Mouse (Mus musculus) regulatory T cell (primary cell): Measurements from ENCODE around the gene Dgkz.

ENCODE experiments used
- in situ Hi-C: fragments of 300-600 bp; cut with MboI, MseI; formaldehyde crosslinking; loops from one replicate; pipeline ENCODE4 v1.15.1; 2025; ENCODE audit warnings: high pct_unique_total_duplicates

Dgkz gene

DNA sequence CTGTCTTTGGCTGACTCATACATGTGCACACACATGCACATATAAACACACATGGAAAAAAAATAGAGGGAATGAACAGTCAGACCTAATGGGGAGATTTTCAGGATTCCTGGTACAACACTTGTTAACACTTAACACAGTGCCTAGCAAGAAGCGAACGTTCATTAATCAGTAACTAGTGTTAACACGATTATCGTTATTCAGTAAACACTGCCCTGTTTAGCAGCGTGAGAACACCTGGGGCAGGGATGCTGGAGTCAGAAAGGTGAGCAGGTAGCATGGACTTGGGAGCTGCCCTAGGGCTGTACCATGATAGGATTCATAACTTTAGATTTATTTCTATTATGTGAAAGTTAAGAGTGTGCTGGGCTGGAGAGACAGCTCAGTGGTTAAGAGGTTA, 20.3 kb upstream of the Dgkz start:
- in situ Hi-C loops = loop anchor here (5.0 to 10.0 kb wide), 2 partner anchors 166 to 1199 kb away; no protein-coding TSS in a partner anchor

- in situ Hi-C loops = loop anchor here (10.0 kb wide), 1 partner anchor 1201 kb away; no protein-coding TSS in a partner anchor
These were observed 17.7 kb upstream of the Dgkz start for GRCm38 (mm10) chr2:91993409-91993808.

GRCm38 (mm10) chr2:91989750-91990149, 14.1 kb upstream of the Dgkz start:
- in situ Hi-C loops = loop anchor here (5.0 to 10.0 kb wide), 2 partner anchors 58 to 1205 kb away; no protein-coding TSS in a partner anchor

GRCm38 (mm10) chr2:91987542-91987941, 11.9 kb upstream of the Dgkz start:
- in situ Hi-C loops = loop anchor here (5.0 kb wide), 1 partner anchor 60 kb away; no protein-coding TSS in a partner anchor

DNA sequence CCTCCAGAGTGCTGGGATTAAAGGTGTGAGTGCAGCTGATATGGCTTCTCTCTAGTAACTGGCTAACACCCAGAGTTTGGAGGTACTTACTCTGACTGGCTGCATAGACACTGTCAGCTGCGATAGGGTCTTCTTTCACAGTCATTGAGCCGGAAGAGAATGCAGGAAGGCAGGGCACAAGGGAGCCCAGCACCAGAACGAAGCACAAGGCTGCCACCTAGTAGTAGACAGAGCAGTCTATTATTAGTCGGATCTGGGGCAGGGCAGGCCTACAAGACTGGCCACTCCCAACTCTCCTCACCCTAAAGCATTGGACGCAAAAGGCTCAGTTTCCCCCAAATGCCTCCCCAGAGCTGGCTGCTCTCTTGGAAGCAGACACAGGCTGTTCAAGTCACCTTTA, 10.4 kb upstream of the Dgkz start:
- in situ Hi-C loops = loop anchor here (5.0 kb wide), 1 partner anchor 61 kb away; no protein-coding TSS in a partner anchor

- in situ Hi-C loops = loop anchor here (5.0 kb wide), 1 partner anchor 62 kb away; no protein-coding TSS in a partner anchor
These were observed 9.4 kb upstream of the Dgkz start for GRCm38 (mm10) chr2:91984906-91985525.

- in situ Hi-C loops = no loop called here
These were observed 8.8 kb upstream of the Dgkz start for GRCm38 (mm10) chr2:91984439-91984838.

GRCm38 (mm10) chr2:91980830-91981229, 5.2 kb upstream of the Dgkz start:
- in situ Hi-C loops = no loop called here

DNA sequence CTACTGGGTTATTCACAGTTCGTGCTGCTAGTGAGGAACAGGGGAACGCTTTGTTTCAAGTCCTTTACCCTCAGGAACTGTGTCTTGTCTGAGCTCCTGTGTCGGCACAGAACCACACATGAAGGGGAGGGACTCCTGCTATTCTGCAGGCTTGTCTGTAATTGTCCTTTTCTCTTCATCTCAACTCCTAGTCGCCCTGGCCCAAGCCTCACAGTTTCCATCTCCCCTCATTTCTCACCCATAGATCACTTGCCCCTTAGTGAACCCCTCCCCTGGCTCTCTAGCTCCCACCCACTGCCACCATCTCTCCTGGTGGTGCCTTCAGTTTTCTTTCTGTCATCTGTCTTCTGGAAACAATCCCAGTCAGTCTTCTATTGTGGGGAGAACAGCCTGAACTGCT, 4.6 kb upstream of the Dgkz start:
- in situ Hi-C loops = no loop called here

DNA sequence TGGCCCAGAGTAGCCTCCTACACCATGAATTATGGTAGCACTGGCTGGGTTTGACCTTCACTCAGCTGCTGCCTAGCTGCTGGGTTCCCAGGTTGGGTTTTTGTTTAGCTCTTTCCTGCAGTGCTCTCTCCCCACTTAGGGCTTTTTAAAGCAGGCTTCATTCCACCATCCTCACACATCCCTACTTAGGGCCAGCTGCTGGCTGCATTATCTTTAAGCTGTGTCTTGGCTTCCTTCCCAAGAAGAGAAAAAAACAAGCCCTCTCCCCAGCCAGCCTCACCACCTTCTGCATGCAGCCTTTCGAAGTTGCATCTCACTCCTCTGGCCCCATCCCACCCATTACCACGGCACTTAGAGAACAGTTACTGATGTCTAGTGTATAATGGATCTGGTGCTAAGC, 2.9 kb upstream of the Dgkz start:
- in situ Hi-C loops = no loop called here

DNA sequence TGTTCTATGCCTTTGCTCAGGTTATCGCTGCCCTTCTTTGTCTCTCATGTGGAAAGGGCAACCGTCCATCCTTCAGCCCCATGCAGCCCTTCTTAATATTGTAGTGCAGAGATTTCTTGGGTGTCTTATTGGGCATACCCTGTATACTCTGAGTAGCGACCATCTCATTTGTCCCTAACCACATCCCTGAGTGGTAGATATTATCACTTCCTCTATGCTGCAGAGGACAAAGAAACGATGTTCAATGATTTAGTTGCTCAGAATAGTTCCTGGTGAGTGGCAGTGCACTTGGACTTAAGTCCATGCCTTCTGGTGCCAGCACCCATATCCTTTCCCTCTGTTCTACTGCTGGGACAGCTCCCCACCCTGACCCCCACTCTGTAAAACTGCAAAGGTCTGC, 2.3 kb upstream of the Dgkz start:
- in situ Hi-C loops = no loop called here

DNA sequence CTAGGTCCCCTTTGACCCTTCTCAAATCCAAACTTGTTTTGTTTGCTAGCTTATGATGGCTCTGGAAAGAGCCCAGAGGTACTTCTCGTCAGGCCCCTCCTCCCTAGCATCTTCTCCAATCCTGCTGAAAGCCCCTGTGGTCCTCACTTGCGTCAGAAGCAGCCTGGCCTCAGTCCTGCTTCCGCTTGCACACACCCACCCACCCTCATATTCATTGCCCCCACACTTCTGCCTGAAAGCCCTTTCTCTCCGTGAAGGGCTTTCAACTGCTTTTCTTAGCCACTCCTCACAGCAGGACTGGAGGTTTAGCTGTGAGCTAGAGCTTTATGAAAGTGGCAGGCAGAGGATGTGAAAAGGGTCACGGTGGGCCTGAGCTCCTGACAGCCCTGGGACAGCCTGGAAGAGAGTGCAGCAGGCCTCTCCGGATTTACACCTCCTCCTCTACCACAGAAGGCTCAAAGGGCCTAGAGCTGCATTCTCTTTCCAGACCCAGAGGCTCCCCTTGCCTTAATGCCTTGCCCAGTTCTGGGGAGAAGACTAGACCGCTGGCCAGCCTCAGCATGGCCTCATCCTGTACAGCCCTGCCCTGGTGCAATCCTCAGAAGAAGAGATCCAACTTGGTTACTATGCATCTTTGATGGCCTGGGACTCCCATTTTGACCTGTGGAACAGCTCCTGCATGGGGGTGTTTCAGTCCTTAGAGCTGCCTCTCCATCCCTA, 2.1 kb downstream of the Dgkz start:
- in situ Hi-C loops = loop anchor here (25.0 kb wide), 1 partner anchor 1036 kb away; the partner anchor contains the start of gene Celf1

GRCm38 (mm10) chr2:91972121-91972566, 3.5 kb downstream of the Dgkz start:
- in situ Hi-C loops = loop anchor here (25.0 kb wide), 1 partner anchor 1035 kb away; the partner anchor contains the start of gene Celf1

GRCm38 (mm10) chr2:91971231-91972097, 4.2 kb downstream of the Dgkz start:
- in situ Hi-C loops = loop anchor here (25.0 kb wide), 1 partner anchor 1034 kb away; the partner anchor contains the start of gene Celf1

DNA sequence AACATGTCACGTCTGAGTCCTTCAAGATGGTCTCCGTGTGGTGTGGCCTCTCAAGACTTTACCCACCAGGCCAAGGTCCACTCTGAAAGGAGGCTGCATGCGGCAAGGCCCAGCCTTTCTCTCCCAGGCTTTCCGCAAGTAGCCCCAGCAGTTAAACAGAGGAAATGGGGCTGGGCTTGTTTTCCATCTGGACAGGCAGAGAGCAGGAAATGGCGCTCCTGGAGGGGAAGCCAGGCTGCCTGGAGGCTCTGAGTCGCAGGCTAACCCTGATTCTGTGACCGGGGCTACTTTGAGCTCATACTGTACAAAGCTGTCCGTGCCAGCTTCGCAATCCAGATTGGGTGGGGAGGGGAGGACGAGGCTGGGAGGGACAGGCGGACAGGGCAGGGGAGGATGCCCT, 7.7 kb downstream of the Dgkz start:
- in situ Hi-C loops = loop anchor here (25.0 kb wide), 1 partner anchor 1031 kb away; the partner anchor contains the start of gene Celf1

DNA sequence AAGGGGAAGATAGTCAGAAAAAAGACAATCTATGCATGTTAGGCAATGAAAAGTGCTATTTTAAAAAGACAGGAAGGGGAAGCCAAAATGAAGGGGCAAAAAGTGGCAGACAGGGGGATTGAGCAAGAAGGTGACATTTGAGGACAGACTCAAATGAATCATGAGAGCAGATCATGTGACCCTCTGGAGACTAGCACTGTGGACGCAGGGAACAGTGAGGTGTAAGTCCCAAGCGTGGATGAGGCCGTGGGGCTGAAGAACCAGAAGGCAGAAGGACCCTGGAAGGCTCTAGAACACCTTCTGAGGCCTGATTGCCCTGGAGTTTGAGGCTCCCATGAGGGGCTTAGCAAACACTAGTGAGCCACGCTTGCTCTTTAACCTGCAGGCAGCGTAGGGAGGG, 9.3 kb downstream of the Dgkz start:
- in situ Hi-C loops = loop anchor here (25.0 kb wide), 1 partner anchor 1029 kb away; the partner anchor contains the start of gene Celf1

DNA sequence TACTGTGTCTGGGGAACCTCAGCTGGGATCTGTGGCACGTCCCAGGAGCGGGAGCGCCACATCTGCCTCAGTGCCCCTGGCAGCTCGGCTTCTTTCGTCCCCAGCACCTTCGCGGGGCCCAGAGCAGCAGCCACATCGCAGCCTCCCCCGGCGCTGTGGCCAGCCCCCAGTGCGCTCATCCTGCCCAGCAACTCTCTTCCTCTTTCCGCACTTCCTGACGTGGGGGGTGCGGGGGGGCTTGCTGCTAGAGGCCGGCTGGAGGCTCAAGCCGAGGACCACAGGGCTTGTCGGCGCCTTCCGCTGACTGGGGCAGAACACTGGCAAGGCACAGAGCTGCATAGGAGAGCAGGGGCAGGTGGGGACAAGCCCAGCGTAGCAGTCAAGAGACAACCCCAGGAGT, 10.2 kb downstream of the Dgkz start:
- in situ Hi-C loops = loop anchor here (25.0 kb wide), 1 partner anchor 1028 kb away; the partner anchor contains the start of gene Celf1

- in situ Hi-C loops = loop anchor here (25.0 kb wide), 1 partner anchor 1027 kb away; the partner anchor contains the start of gene Celf1
These were observed 11.0 kb downstream of the Dgkz start for GRCm38 (mm10) chr2:91964610-91965204.

DNA sequence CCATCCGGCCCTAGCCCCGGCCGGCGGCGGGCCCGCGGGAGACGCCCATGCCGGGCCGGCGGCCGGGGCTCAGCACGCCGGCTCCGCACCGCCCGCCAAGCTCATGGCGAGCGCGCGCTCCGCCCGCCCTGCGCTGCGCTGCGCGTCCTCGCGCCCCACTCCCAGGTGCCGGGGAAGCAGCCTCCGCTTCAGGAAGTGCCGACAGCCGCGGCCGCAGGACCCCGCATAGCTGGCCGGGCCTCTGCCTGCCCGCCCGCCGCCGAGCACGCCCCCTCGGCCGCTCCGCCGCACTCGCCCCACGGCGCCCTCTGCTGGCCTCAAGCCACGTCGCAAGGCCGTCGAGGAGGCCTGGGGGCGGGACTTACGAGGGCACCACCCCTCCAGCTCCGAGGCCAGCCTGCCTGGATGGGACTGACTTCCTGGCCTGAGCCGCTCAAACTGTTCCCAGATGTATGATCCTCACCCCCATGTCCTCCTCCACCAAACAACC, 12.2 kb downstream of the Dgkz start:
- in situ Hi-C loops = loop anchor here (25.0 kb wide), 1 partner anchor 1026 kb away; the partner anchor contains the start of gene Celf1

- in situ Hi-C loops = loop anchor here (25.0 kb wide), 1 partner anchor 1026 kb away; the partner anchor contains the start of gene Celf1
These were observed 12.7 kb downstream of the Dgkz start for GRCm38 (mm10) chr2:91962864-91963401.
